Mouse (Mus musculus): Measurements from ENCODE around the gene Nkpd1. TPM values are rescaled to one million over a fixed set of nuclear protein-coding genes. Genes with fewer than 3 reads are reported as not detected.

Gene Nkpd1
- polyA plus RNA-seq (2015; fragmentation: Nextera tagmentation; extraction: Ambion mirVana) = 0.74 TPM in 1 of 2 replicates, not detected in the other

DNA sequence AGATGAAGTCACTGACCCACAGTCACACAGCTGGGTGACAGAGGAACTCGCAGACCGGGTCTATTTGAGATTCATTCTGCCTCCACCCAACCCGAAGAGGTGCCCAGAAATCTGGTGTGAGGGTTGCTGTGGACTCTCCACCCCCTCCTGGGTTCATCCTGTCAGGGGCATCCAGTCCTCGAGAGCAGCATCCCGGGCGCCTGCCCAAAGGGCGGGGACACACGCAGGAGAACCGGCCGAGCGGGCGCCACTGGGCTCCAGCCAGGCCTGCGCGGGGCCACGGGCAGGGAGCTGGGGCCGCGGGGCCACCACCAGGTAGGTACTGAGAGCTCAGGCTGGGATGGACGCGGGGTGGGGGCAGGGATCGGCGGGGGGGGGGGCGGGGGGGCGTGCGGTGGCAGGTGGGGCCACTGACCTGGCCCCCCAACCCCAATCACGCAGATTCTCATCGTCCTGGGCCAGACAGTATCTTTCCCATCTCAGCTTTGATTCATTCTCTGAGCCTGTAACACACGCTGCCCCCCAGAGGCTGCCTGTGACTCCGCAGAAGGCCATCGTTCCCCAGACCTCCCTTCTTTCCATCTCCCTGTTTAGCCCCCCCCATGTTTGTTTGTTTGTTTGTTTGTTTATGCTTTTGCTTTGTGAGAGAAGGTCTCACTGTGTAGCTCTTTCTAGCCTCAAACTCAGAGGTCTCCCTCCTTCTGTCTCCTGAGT, at the start of gene Nkpd1:
TSS of gene Nkpd1 (plus strand) at position 187 of the 714 bp plus-strand sequence.

DNA sequence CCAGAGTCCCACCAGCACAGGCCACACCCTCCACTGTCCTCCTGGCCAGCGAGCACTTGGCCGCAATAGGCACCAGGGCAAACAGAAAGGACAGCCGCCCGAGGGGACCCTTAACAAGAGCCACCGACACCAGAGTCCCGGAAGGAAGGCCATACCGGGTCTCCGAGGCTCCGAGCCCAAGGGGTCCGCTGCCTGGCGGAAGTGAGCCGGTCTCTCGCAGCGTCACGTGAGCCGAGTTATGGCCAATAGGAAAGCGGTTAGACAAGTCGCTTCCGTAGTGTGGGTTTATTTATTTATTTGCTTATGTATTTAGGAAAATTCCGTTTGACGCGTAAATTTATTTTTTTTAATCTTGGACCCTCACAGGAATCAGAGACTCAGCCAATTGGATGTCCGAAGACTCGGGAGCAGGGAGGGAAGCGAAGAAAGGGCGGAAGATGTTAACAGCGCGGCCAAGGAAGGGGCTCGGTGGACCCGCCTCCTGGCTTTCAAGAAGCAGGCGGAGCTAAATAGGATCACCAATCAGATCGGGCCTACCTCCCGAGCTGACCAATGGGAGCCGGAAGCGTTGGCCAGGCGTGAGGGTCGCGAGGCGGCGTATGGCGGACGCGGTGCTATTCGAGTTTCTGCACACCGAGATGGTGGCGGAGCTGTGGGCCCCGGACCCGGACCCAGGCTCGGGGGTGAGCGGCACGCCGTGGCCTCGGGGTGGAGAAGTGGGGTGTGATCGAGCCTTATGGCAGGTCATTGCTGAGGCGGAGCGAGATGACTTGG, 9.3 kb upstream of the Nkpd1 start, which contains the start of the genes Bloc1s3 and Trappc6a:
TSS of gene Bloc1s3 (minus strand) at position 218 of the 774 bp plus-strand sequence.
TSS of gene Trappc6a (plus strand) at position 246 of the 774 bp plus-strand sequence.

GRCm38 (mm10) chr7:19562643-19563410, 45.2 kb downstream of the Nkpd1 start, which contains the start of gene Ppp1r37:
Ppp1r37 (minus strand) TSS chr7:19563076.

Other genes starting within 250 kb of the Nkpd1 start
- 41.2 and 52.3 TPM in 2 replicates for gene Vasp, start 246.0 kb upstream of the Nkpd1 start, polyA plus RNA-seq (2015; fragmentation: Nextera tagmentation; extraction: Ambion mirVana)
- 0.11 TPM in 1 of 2 replicates, not detected in the other for gene Ppm1n, start 237.8 kb upstream of the Nkpd1 start, polyA plus RNA-seq (2015; fragmentation: Nextera tagmentation; extraction: Ambion mirVana)
- 408 and 509 TPM in 2 replicates for gene Rtn2, start 235.2 kb upstream of the Nkpd1 start, polyA plus RNA-seq (2015; fragmentation: Nextera tagmentation; extraction: Ambion mirVana)
- gene Fosb, start 207.8 kb upstream of the Nkpd1 start, polyA plus RNA-seq (2015; fragmentation: Nextera tagmentation; extraction: Ambion mirVana) = 0.23 and 0.84 TPM in 2 replicates
- 37.1 and 45.7 TPM in 2 replicates for gene Ercc1, start 173.1 kb upstream of the Nkpd1 start, polyA plus RNA-seq (2015; fragmentation: Nextera tagmentation; extraction: Ambion mirVana)
- gene Cd3eap, start 158.4 kb upstream of the Nkpd1 start, polyA plus RNA-seq (2015; fragmentation: Nextera tagmentation; extraction: Ambion mirVana) = 13.9 TPM in 2 replicates
- gene Ppp1r13l, start 158.1 kb upstream of the Nkpd1 start, polyA plus RNA-seq (2015; fragmentation: Nextera tagmentation; extraction: Ambion mirVana) = 1.4 and 2.4 TPM in 2 replicates
- gene Ercc2, start 135.8 kb upstream of the Nkpd1 start, polyA plus RNA-seq (2015; fragmentation: Nextera tagmentation; extraction: Ambion mirVana) = 5.0 and 5.1 TPM in 2 replicates
- gene Klc3, start 113.7 kb upstream of the Nkpd1 start, polyA plus RNA-seq (2015; fragmentation: Nextera tagmentation; extraction: Ambion mirVana) = 0.12 and 1.7 TPM in 2 replicates
- 17,276 and 19,625 TPM in 2 replicates for gene Ckm, start 113.1 kb upstream of the Nkpd1 start, polyA plus RNA-seq (2015; fragmentation: Nextera tagmentation; extraction: Ambion mirVana)
- 3.4 and 4.4 TPM in 2 replicates for gene Mark4, start 59.0 kb upstream of the Nkpd1 start, polyA plus RNA-seq (2015; fragmentation: Nextera tagmentation; extraction: Ambion mirVana)
- gene Exoc3l2, start 54.5 kb upstream of the Nkpd1 start, polyA plus RNA-seq (2015; fragmentation: Nextera tagmentation; extraction: Ambion mirVana) = 0.21 and 0.37 TPM in 2 replicates
- 1.1 and 1.6 TPM in 2 replicates for gene Bloc1s3, start 9.5 kb upstream of the Nkpd1 start, polyA plus RNA-seq (2015; fragmentation: Nextera tagmentation; extraction: Ambion mirVana)
- 50.0 and 57.3 TPM in 2 replicates for gene Trappc6a, start 9.4 kb upstream of the Nkpd1 start, polyA plus RNA-seq (2015; fragmentation: Nextera tagmentation; extraction: Ambion mirVana)
- gene Ppp1r37, start 45.2 kb downstream of the Nkpd1 start, polyA plus RNA-seq (2015; fragmentation: Nextera tagmentation; extraction: Ambion mirVana) = 15.1 and 17.8 TPM in 2 replicates
- 0.13 and 0.15 TPM in 2 replicates for gene Zfp296, start 59.4 kb downstream of the Nkpd1 start, polyA plus RNA-seq (2015; fragmentation: Nextera tagmentation; extraction: Ambion mirVana)
- 95.5 and 105 TPM in 2 replicates for gene Gemin7, start 59.8 kb downstream of the Nkpd1 start, polyA plus RNA-seq (2015; fragmentation: Nextera tagmentation; extraction: Ambion mirVana)
- gene Clasrp, start 86.6 kb downstream of the Nkpd1 start, polyA plus RNA-seq (2015; fragmentation: Nextera tagmentation; extraction: Ambion mirVana) = 18.3 and 20.7 TPM in 2 replicates
- 8.1 and 9.4 TPM in 2 replicates for gene Relb, start 111.6 kb downstream of the Nkpd1 start, polyA plus RNA-seq (2015; fragmentation: Nextera tagmentation; extraction: Ambion mirVana)
- 46.1 and 53.3 TPM in 2 replicates for gene Clptm1, start 147.2 kb downstream of the Nkpd1 start, polyA plus RNA-seq (2015; fragmentation: Nextera tagmentation; extraction: Ambion mirVana)
- 2.7 and 2.9 TPM in 2 replicates for gene Apoc2, start 160.1 kb downstream of the Nkpd1 start, polyA plus RNA-seq (2015; fragmentation: Nextera tagmentation; extraction: Ambion mirVana)
- 2.2 TPM in 1 of 2 replicates, not detected in the other for gene Gm44805, start 163.6 kb downstream of the Nkpd1 start, polyA plus RNA-seq (2015; fragmentation: Nextera tagmentation; extraction: Ambion mirVana)
- 3.4 and 21.2 TPM in 2 replicates for gene Apoc4, start 163.6 kb downstream of the Nkpd1 start, polyA plus RNA-seq (2015; fragmentation: Nextera tagmentation; extraction: Ambion mirVana)
- gene Apoc1, start 174.8 kb downstream of the Nkpd1 start, polyA plus RNA-seq (2015; fragmentation: Nextera tagmentation; extraction: Ambion mirVana) = 12.4 and 217 TPM in 2 replicates
- gene Apoe, start 181.3 kb downstream of the Nkpd1 start, polyA plus RNA-seq (2015; fragmentation: Nextera tagmentation; extraction: Ambion mirVana) = 342 and 1,192 TPM in 2 replicates
- gene Tomm40, start 197.6 kb downstream of the Nkpd1 start, polyA plus RNA-seq (2015; fragmentation: Nextera tagmentation; extraction: Ambion mirVana) = 72.8 and 86.6 TPM in 2 replicates
- gene Nectin2, start 232.6 kb downstream of the Nkpd1 start, polyA plus RNA-seq (2015; fragmentation: Nextera tagmentation; extraction: Ambion mirVana) = 21.2 and 24.3 TPM in 2 replicates